Mouse (Mus musculus) liver, postnatal 0 days (tissue): Measurements from ENCODE around the gene Isyna1. TPM values are rescaled to one million over a fixed set of nuclear protein-coding genes. Genes with fewer than 3 reads are reported as not detected.

Source experiments
- ATAC-seq: fragments of 200-750 bp; cut with Nextera tagmentation; 2 replicates; pipeline ENCODE4 v1.8.0; 2017; ENCODE audit warnings: mild to moderate bottlenecking, moderate library complexity
- DNase-seq: peaks from one replicate; pipeline ENCODE4 v3.0.0-alpha.2; 2016
- H3K27ac ChIP-seq: fragments of 300-500 bp; sonication (generic); 2 replicates; pipeline ENCODE4 v1.5.1; 2014; ENCODE audit warnings: antibody characterized with exemption, moderate library complexity, mild to moderate bottlenecking, low read depth
- H3K27me3 ChIP-seq: fragments of 300-500 bp; sonication (generic); 2 replicates; pipeline ENCODE4 v1.6.1; 2014; ENCODE audit warnings: low read length, control low read depth, mixed read lengths; ENCODE audit not compliant: insufficient read depth
- H3K36me3 ChIP-seq: fragments of 300-500 bp; sonication (generic); replicated peaks from 2 replicates; pipeline ENCODE4 v1.6.1; 2014; ENCODE audit warnings: mild to moderate bottlenecking, control low read depth, low read length, moderate library complexity, mixed read lengths; ENCODE audit not compliant: insufficient read depth
- H3K4me1 ChIP-seq: fragments of 300-500 bp; sonication (generic); 2 replicates; pipeline ENCODE4 v1.6.1; 2014; ENCODE audit warnings: antibody characterized with exemption, mild to moderate bottlenecking, control low read depth; ENCODE audit not compliant: insufficient read depth
- H3K4me2 ChIP-seq: fragments of 300-500 bp; sonication (generic); 2 replicates; pipeline ENCODE4 v1.6.1; 2014; ENCODE audit warnings: low read depth, mild to moderate bottlenecking, low read length, moderate library complexity, mixed read lengths
- H3K4me3 ChIP-seq: fragments of 300-500 bp; sonication (generic); 2 replicates; pipeline ENCODE4 v1.5.1; 2014; ENCODE audit warnings: low read depth, low read length
- H3K9ac ChIP-seq: fragments of 300-500 bp; sonication (generic); replicated peaks from 2 replicates; pipeline ENCODE4 v1.6.1; 2014; ENCODE audit warnings: mild to moderate bottlenecking, moderate library complexity
- H3K9me3 ChIP-seq: fragments of 300-500 bp; sonication (generic); 2 replicates; pipeline ENCODE4 v1.6.1; 2016; ENCODE audit warnings: mild to moderate bottlenecking, control low read depth, low read length, mixed read lengths
- CTCF ChIP-seq: sonication (generic); IDR thresholded peaks from 2 replicates; pipeline ENCODE4 v1.5.1; 2016; ENCODE audit warnings: antibody characterized with exemption, low read depth
- EP300 ChIP-seq: IDR thresholded peaks from 2 replicates; pipeline ENCODE4 v1.6.1; 2016; ENCODE audit warnings: antibody characterized with exemption, low read depth, mild to moderate bottlenecking
- WGBS: fragments of 180-500 bp; shearing (Covaris S2); extraction: QIAGEN DNeasy Blood & Tissue Kit; methylation state at CpG from one replicate; pipeline ENCODE4 v1.1.7; 2014; ENCODE audit not compliant: insufficient replicate concordance; 5-methylcytosine and 5-hydroxymethylcytosine counted together
- polyA plus RNA-seq: library from polyadenylated mRNA; unstranded; fragments of >200 nt; fragmentation: Nextera tagmentation; extraction: Ambion mirVana; gene quantifications from 2 replicates; pipeline ENCODE4 v1.2.1, GENCODE M21; 2015

The Isyna1 gene
- polyA plus RNA-seq, 1 experiment from 2014 or later = 21.6 TPM

DNA sequence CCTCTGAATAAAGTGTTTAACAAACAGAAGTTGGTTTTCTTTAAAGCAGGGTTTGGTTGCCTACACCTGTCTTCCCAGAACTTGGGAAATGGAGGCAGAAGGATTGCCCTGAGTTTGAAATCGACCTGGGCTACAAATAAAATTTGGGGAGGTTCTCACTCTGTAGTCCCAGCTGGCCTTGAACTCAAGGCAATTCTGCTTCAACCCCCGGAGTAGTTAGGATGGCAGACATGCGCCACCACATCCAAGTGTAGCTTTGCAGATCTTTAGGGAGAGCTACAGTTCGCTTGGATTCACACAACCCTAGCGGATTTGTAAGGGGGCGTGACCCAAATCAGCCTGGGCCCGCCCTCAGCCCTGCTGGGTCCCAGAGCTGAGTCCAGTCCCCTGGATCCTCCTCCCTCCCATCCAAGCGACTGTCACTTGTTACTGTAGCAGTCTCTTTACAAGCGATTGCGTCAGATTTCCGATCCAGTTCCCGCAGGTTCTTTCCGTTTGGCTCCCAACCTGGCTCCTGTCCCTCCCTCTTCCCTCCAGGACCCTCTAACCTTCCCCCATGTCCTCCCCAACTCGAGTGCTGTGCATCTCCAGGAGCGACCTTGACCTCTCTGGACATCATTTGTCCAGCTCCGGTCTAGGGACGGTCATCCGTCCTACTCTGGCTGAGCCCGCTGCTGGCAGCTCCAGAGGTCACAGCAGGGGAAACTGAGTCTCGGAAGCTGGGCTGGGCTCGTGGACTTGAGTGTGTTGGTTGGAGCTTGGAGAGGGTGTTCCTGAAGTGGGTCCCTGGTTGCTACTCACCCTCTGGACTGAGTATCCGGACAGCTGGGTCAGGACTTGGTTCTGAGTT, 36.6 kb downstream of the Isyna1 start:
- Histone ChIP-seq H3K27ac (peak overlapping the region; percentile 89), H3K9ac (peak overlapping the region; percentile 60), H3K4me1 (peaks cover 42% of the 10 kb centered on the region), H3K4me3 (peak overlapping the region; percentile 50), H3K36me3 (no peaks in the 10 kb centered on the region), H3K4me2 (peak overlapping the region; percentile 81), H3K9me3 (no peaks in the 10 kb centered on the region), H3K27me3 (no peaks in the 10 kb centered on the region)
- TF ChIP-seq CTCF = no peak
- TF ChIP-seq EP300 = peak; percentile 48; the same call in 1 of the 2 replicates
- WGBS = 10% methylated on average over 22 of the region's 22 CpGs
- peak; percentile 81 for DNase-seq
- ATAC-seq = peak; percentile 72

DNA sequence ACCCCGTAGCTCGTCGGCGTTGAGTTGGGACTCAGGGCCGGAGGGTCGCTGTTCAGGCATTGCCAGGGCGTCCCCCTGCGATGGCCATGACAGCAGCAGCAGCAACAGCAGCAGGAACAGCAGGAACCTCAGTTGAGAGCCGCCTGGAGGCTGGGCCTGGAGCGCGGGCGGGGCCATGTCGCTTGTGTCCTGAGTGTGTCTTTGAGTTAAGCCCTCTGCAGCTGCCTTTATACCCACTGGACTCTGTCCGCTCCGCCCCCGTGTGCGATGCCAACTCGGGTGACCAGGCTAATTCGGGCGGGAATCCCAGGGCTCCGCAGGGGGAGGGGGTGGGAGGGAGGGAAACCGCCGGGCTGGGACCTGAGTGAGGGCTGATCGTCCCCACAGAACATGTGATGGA, 37.3 kb downstream of the Isyna1 start:
- H3K4me1 ChIP-seq = peaks cover 49% of the 10 kb centered on the region
- peak overlapping the region; percentile 45; the same call in 1 of the 2 replicates for H3K9ac ChIP-seq
- TF ChIP-seq CTCF (no peak), EP300 (no peak)
- ATAC-seq = peak; percentile 24
- DNase-seq = peak; percentile 76
- no peaks in the 10 kb centered on the region for H3K27me3 ChIP-seq
- H3K27ac ChIP-seq = peak overlapping the region; percentile 89
- no peaks in the 10 kb centered on the region for H3K36me3 ChIP-seq
- peak overlapping the region; percentile 81 for H3K4me2 ChIP-seq
- 20% methylated on average over 18 of the region's 24 CpGs for WGBS
- H3K4me3 ChIP-seq = peak overlapping the region; percentile 50
- no peaks in the 10 kb centered on the region for H3K9me3 ChIP-seq

DNA sequence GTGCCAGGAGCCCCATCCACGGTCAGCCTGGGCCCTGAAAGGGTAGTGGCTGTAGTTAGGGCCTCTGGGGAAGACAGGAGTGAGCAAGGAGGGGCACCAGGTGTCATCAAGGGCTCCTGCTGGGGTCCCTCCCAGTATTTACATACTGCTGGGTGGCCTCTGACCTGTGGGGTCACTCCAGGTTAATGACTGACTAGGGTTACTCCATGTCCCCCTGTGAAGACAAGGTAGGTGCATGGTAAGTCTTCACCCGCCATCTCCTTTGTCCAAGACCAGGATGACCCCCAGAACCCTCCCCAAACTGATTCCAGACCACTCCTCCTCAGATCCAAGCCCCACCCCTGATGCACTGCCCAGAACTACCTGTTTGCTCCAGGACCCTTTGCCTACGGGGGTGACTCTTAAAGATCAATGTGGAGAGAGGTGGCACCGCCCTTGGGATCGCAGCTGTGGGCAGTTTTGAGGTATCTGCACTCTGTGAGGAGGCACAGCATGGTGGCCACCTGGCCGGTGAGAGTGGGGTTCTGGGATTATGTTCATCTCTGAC, 38.2 kb downstream of the Isyna1 start, which contains the start of gene Gdf15:
Gene Gdf15 (minus strand): TSS at position 111 of the 547 bp plus-strand sequence.
- H3K9ac ChIP-seq = peak within 1 kb of the TSS; percentile 45
- H3K27me3 ChIP-seq = no peaks in the 10 kb centered on the region
- H3K9me3 ChIP-seq = no peaks in the 10 kb centered on the region
- peak within 1 kb of the TSS; percentile 50 for H3K4me3 ChIP-seq
- peak within 1 kb of the TSS; percentile 81 for H3K4me2 ChIP-seq
- no peak for ATAC-seq
- no peaks in the 10 kb centered on the region for H3K36me3 ChIP-seq
- peaks cover 56% of the 10 kb centered on the region for H3K4me1 ChIP-seq
- H3K27ac ChIP-seq = peak within 1 kb of the TSS; percentile 89
- no peak for TF ChIP-seq CTCF
- TF ChIP-seq EP300 = no peak
- DNase-seq = no peak
- WGBS = 62% methylated on average over 6 of the region's 6 CpGs

DNA sequence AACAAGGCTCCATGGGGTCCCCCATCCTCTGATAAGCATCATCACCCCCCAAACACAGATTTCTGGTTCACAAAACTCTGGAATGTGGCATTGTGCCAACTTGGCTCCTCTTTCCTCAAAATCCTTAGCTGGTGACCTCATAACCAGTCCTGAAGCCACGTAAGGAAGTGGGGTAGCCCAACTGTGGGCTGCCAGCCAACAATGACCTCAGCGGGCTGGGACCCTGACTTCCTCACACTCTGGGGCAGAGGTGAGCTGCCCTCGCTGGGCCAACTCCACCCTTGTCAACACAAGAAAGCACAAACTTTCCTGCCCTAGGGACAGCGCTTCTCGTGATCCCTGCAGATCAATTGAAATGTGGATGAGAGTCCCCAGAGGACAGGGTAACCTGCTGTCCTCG, 39.9 kb downstream of the Isyna1 start:
- Histone ChIP-seq H3K4me1 (peaks cover 62% of the 10 kb centered on the region), H3K27ac (peak overlapping the region; percentile 78)

DNA sequence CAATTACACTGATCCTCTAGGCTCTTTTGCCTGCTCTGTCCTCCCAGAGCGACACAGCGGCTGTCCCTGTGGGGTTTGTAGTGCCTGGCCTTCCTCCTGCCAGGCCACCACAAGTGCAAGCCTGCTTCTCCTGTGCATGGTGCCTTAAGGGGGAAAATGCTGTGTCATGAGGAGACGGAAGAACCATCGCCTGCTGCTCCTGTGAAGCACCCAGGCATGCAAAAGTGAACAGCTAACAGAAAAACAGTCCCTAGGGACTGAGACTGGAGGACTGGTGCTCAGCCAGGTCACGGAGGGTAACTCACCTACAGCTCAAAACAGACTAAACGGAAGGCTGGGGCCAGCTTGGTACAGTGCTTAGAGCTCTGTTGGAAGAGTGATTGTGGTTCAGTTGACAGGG, 41.4 kb downstream of the Isyna1 start:
- no peaks in the 10 kb centered on the region for H3K36me3 ChIP-seq
- no peak for ATAC-seq
- no peak for DNase-seq
- no peak overlapping the region for H3K4me2 ChIP-seq
- no peak overlapping the region; the same call in 1 of the 2 replicates for H3K9ac ChIP-seq
- H3K27ac ChIP-seq = peak overlapping the region; percentile 78
- 29% methylated on average over 6 of the region's 6 CpGs for WGBS
- H3K4me3 ChIP-seq = no peak overlapping the region
- no peak for TF ChIP-seq CTCF
- no peak for TF ChIP-seq EP300
- peaks cover 57% of the 10 kb centered on the region for H3K4me1 ChIP-seq
- H3K27me3 ChIP-seq = no peaks in the 10 kb centered on the region
- no peaks in the 10 kb centered on the region for H3K9me3 ChIP-seq

More for the DNA sequence above, 39.9 kb downstream of the Isyna1 start:
- Histone ChIP-seq H3K9me3 (no peaks in the 10 kb centered on the region), H3K4me3 (no peak overlapping the region), H3K4me2 (no peak overlapping the region), H3K36me3 (no peaks in the 10 kb centered on the region), H3K9ac (no peak overlapping the region), H3K27me3 (no peaks in the 10 kb centered on the region)
- ATAC-seq = peak; percentile 64
- WGBS = 25% methylated on average over 6 of the region's 6 CpGs
- DNase-seq = peak; percentile 87
- TF ChIP-seq EP300 (peak; percentile 80), CTCF (no peak)

DNA sequence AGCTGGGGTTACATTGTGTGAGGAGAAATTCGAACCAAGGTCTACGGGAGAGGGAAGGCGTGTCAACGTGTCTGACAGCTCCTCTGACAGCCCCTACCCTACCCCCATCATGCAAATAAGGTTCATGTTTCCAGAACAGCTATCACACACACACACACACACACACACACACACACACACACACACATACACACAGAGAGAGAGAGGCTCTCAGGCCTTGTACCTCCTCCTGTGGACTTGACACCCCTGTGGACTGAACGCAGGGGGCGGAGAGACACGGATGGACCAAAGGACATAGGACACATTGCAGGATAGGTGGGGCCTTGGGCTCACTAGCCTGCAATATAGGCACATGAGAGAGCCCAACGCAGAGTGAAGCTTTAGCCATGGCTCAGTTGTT, 42.7 kb downstream of the Isyna1 start:
- Histone ChIP-seq H3K4me3 (no peak overlapping the region), H3K27ac (peak overlapping the region; percentile 72), H3K9me3 (no peaks in the 10 kb centered on the region), H3K9ac (no peak overlapping the region; the same call in none of the 2 replicates), H3K4me1 (peaks cover 50% of the 10 kb centered on the region), H3K36me3 (no peaks in the 10 kb centered on the region), H3K27me3 (no peaks in the 10 kb centered on the region), H3K4me2 (no peak overlapping the region)
- WGBS = 49% methylated on average over 8 of the region's 8 CpGs
- DNase-seq = peak; percentile 69
- ATAC-seq = peak; percentile 80
- TF ChIP-seq EP300 (peak; percentile 72), CTCF (no peak)
